14 mouse cellular contexts compared by ENCODE assay signal in genomic region chr13:80950239-80950638, GRCm38 (mm10).
"Had no signal": no experiment of that assay in that cellular context is flagged by ENCODE, and none has a peak within 500 bp of the region (broad histone marks: within the 10 kb centered on the region; RNA-seq: fewer than 3 reads in every experiment).

No protein-coding gene starts in this region.

- H3K4me3 ChIP-seq: kidney, embryonic 15.5 days; limb, embryonic 10.5 days; limb, embryonic 13.5 days; liver, embryonic 13.5 days; midbrain, embryonic 12.5 days; midbrain, embryonic 15.5 days; myocyte; neural tube, embryonic 13.5 days had no signal

- H3K9me3 ChIP-seq: kidney, embryonic 15.5 days; limb, embryonic 10.5 days; limb, embryonic 13.5 days; liver, embryonic 13.5 days; midbrain, embryonic 12.5 days; midbrain, embryonic 15.5 days; neural tube, embryonic 13.5 days had no signal

- DNase-seq: kidney, adult 11 months; kidney, adult 8-10 months; kidney, postnatal 10 days; liver; liver, embryonic 13.5 days; lung, embryonic 14.5 days; thymus, postnatal 36 days had no signal

- H3K27ac ChIP-seq: kidney, embryonic 15.5 days; limb, embryonic 10.5 days; limb, embryonic 13.5 days; liver, embryonic 13.5 days; midbrain, embryonic 12.5 days; midbrain, embryonic 15.5 days; neural tube, embryonic 13.5 days had no signal

- H3K9ac ChIP-seq: kidney, embryonic 15.5 days; limb, embryonic 13.5 days; liver, embryonic 13.5 days; lung, embryonic 14.5 days; midbrain, embryonic 12.5 days; midbrain, embryonic 15.5 days; neural tube, embryonic 13.5 days had no signal

- H3K4me1 ChIP-seq: kidney, embryonic 15.5 days; limb, embryonic 13.5 days; liver, embryonic 13.5 days; midbrain, embryonic 12.5 days; midbrain, embryonic 15.5 days; neural tube, embryonic 13.5 days had no signal

- H3K4me2 ChIP-seq: kidney, embryonic 15.5 days; limb, embryonic 13.5 days; liver, embryonic 13.5 days; lung, embryonic 14.5 days; midbrain, embryonic 12.5 days; midbrain, embryonic 15.5 days; neural tube, embryonic 13.5 days had no signal

- H3K36me3 ChIP-seq: kidney, embryonic 15.5 days; limb, embryonic 10.5 days; limb, embryonic 13.5 days; liver, embryonic 13.5 days; midbrain, embryonic 12.5 days; midbrain, embryonic 15.5 days; neural tube, embryonic 13.5 days had no signal

- H3K27me3 ChIP-seq: kidney, embryonic 15.5 days; limb, embryonic 13.5 days; liver, embryonic 13.5 days; midbrain, embryonic 12.5 days; midbrain, embryonic 15.5 days; neural tube, embryonic 13.5 days had no signal

- ATAC-seq: midbrain, embryonic 15.5 days had no signal
